Mouse (Mus musculus) cerebellum, adult 18-20 months (tissue): ENCODE measurements around the gene Ppih.
"Not testable (repeated sequence)": the region's sequence is repeated elsewhere in the genome, so short reads cannot be mapped to it uniquely, and the experiment has no call there.

Experiments used
- DNase-seq, 2 experiments: peaks; one replicate each; pipeline ENCODE4 v3.0.0; 2021

Gene Ppih

GRCm38 (mm10) chr4:119291921-119292320 is 28.4 kb downstream of the Ppih start:
- DNase-seq, result no peak

GRCm38 (mm10) chr4:119285336-119285735 is 35.0 kb downstream of the Ppih start:
- DNase-seq, result no peak

GRCm38 (mm10) chr4:119284861-119285260 is 35.5 kb downstream of the Ppih start:
- no peak for DNase-seq

GRCm38 (mm10) chr4:119278784-119279183 is 41.6 kb downstream of the Ppih start:
- not testable (repeated sequence) for DNase-seq

- DNase-seq, result no peak
Measured at GRCm38 (mm10) chr4:119275726-119276125, 44.6 kb downstream of the Ppih start.

- no peak for DNase-seq
Measured at GRCm38 (mm10) chr4:119275226-119275625, 45.1 kb downstream of the Ppih start.

- no peak for DNase-seq
Measured at GRCm38 (mm10) chr4:119274627-119275026, 45.7 kb downstream of the Ppih start.

GRCm38 (mm10) chr4:119266606-119267005 is 53.7 kb downstream of the Ppih start:
- DNase-seq, result no peak

- DNase-seq, result no peak
Measured at GRCm38 (mm10) chr4:119263459-119263858, 56.9 kb downstream of the Ppih start.

- DNase-seq, result no peak
Measured at GRCm38 (mm10) chr4:119262483-119262882, 57.9 kb downstream of the Ppih start.

- DNase-seq, result no peak
Measured at GRCm38 (mm10) chr4:119261087-119261713, 59.1 kb downstream of the Ppih start.

- DNase-seq, result no peak
Measured at GRCm38 (mm10) chr4:119259344-119260254, 60.7 kb downstream of the Ppih start.

GRCm38 (mm10) chr4:119257083-119257482 is 63.3 kb downstream of the Ppih start:
- DNase-seq, result no peak

GRCm38 (mm10) chr4:119255351-119255750 is 65.0 kb downstream of the Ppih start, which contains the start of gene Cldn19:
Gene Cldn19 (plus strand): TSS chr4:119255414.
- no peak for DNase-seq

GRCm38 (mm10) chr4:119254012-119254618 is 66.2 kb downstream of the Ppih start:
- no peak for DNase-seq

GRCm38 (mm10) chr4:119252025-119252808 is 68.1 kb downstream of the Ppih start:
- no peak for DNase-seq
